Mouse (Mus musculus) hindbrain, postnatal 0 days (tissue): ENCODE measurements around the gene Mfsd11. TPM values are rescaled to one million over a fixed set of nuclear protein-coding genes. Genes with fewer than 3 reads are reported as not detected.
"Not testable (repeated sequence)": the region's sequence is repeated elsewhere in the genome, so short reads cannot be mapped to it uniquely, and the experiment has no call there.

Experiments used
- ATAC-seq: fragments of 200-750 bp; cut with Nextera tagmentation; 2 replicates; pipeline ENCODE4 v1.8.0; 2017; ENCODE audit warnings: mild to moderate bottlenecking, moderate TSS enrichment, moderate library complexity
- DNase-seq: peaks from one replicate; pipeline ENCODE4 v3.0.0-alpha.2; 2015; ENCODE audit warnings: low spot score
- H3K27ac ChIP-seq: fragments of 300-500 bp; sonication (generic); 2 replicates; pipeline ENCODE4 v1.5.1; 2014; ENCODE audit warnings: mild to moderate bottlenecking
- H3K27me3 ChIP-seq: fragments of 300-500 bp; sonication (generic); 2 replicates; pipeline ENCODE4 v1.6.1; 2014; ENCODE audit warnings: low read length, mixed read lengths; ENCODE audit not compliant: insufficient read depth
- H3K36me3 ChIP-seq: fragments of 300-500 bp; sonication (generic); 2 replicates; pipeline ENCODE4 v1.6.1; 2014; ENCODE audit warnings: low read length, mixed read lengths; ENCODE audit not compliant: insufficient read depth
- H3K4me1 ChIP-seq: fragments of 300-500 bp; sonication (generic); 2 replicates; pipeline ENCODE4 v1.6.1; 2014; ENCODE audit warnings: antibody characterized with exemption, low read length, mixed read lengths; ENCODE audit not compliant: insufficient read depth
- H3K4me2 ChIP-seq: fragments of 300-500 bp; sonication (generic); 2 replicates; pipeline ENCODE4 v1.6.1; 2014; ENCODE audit warnings: low read depth, mild to moderate bottlenecking, low read length, moderate library complexity, mixed read lengths
- H3K4me3 ChIP-seq: fragments of 300-500 bp; sonication (generic); 2 replicates; pipeline ENCODE4 v1.5.1; 2014; ENCODE audit warnings: low read length
- H3K9ac ChIP-seq: fragments of 300-500 bp; sonication (generic); replicated peaks from 2 replicates; pipeline ENCODE4 v1.6.1; 2014; ENCODE audit warnings: mild to moderate bottlenecking, low read length, moderate library complexity, mixed read lengths
- H3K9me3 ChIP-seq: fragments of 300-500 bp; sonication (generic); 2 replicates; pipeline ENCODE4 v1.6.1; 2016; ENCODE audit warnings: low read length, mixed read lengths
- CTCF ChIP-seq: IDR thresholded peaks from 2 replicates; pipeline ENCODE4 v1.5.1; 2016; ENCODE audit warnings: antibody characterized with exemption, control low read depth, low read depth
- WGBS: fragments of 180-500 bp; shearing (Covaris S2); extraction: QIAGEN DNeasy Blood & Tissue Kit; methylation state at CpG from one replicate; pipeline ENCODE4 v1.1.7; 2014; 5-methylcytosine and 5-hydroxymethylcytosine counted together
- polyA plus RNA-seq: library from polyadenylated mRNA; unstranded; fragments of >200 nt; fragmentation: Nextera tagmentation; extraction: Ambion mirVana; gene quantifications from 2 replicates; pipeline ENCODE4 v1.2.1, GENCODE M21; 2015
- total RNA-seq: library from RNA; depleted of rRNA; stranded (reverse); fragments of >200 nt; gene quantifications from 2 replicates; pipeline ENCODE4 v1.2.3, GENCODE M21; 2014

Gene Mfsd11
- total and polyA plus RNA-seq, 2 experiments from 2014 or later: 45.6 to 62.8 TPM

GRCm38 (mm10) chr11:116893532-116894442, 41.5 kb downstream of the Mfsd11 start:
- no peaks in the 10 kb centered on the region for H3K36me3 ChIP-seq
- H3K27ac ChIP-seq: no peak overlapping the region
- H3K27me3 ChIP-seq: no peaks in the 10 kb centered on the region
- peak; percentile 54 for DNase-seq
- no peaks in the 10 kb centered on the region for H3K9me3 ChIP-seq
- 64% methylated on average over 19 of the region's 19 CpGs for WGBS
- ATAC-seq: no peak
- H3K9ac ChIP-seq: no peak overlapping the region
- no peak overlapping the region for H3K4me3 ChIP-seq
- no peaks in the 10 kb centered on the region for H3K4me1 ChIP-seq
- TF ChIP-seq CTCF: peak; percentile 17
- no peak overlapping the region for H3K4me2 ChIP-seq

GRCm38 (mm10) chr11:116895402-116895801, 43.2 kb downstream of the Mfsd11 start:
- 49% methylated on average over 3 of the region's 3 CpGs for WGBS
- Histone ChIP-seq H3K36me3 (no peaks in the 10 kb centered on the region), H3K4me1 (no peaks in the 10 kb centered on the region), H3K27ac (no peak overlapping the region), H3K9me3 (no peaks in the 10 kb centered on the region), H3K4me3 (no peak overlapping the region), H3K27me3 (no peaks in the 10 kb centered on the region), H3K9ac (no peak overlapping the region), H3K4me2 (no peak overlapping the region)
- no peak for DNase-seq
- TF ChIP-seq CTCF: no peak
- no peak for ATAC-seq

GRCm38 (mm10) chr11:116899247-116899646, 47.0 kb downstream of the Mfsd11 start:
- no peaks in the 10 kb centered on the region for H3K9me3 ChIP-seq
- no peak overlapping the region for H3K4me2 ChIP-seq
- no peak overlapping the region for H3K9ac ChIP-seq
- no peak overlapping the region for H3K4me3 ChIP-seq
- TF ChIP-seq CTCF: no peak
- no peak for DNase-seq
- H3K27me3 ChIP-seq: no peaks in the 10 kb centered on the region
- no peak for ATAC-seq
- WGBS: 79% methylated on average over 12 of the region's 12 CpGs
- H3K27ac ChIP-seq: no peak overlapping the region
- H3K4me1 ChIP-seq: no peaks in the 10 kb centered on the region
- no peaks in the 10 kb centered on the region for H3K36me3 ChIP-seq

GRCm38 (mm10) chr11:116902588-116902987, 50.3 kb downstream of the Mfsd11 start:
- not testable (repeated sequence) for H3K27me3 ChIP-seq, H3K9me3 ChIP-seq, H3K36me3 ChIP-seq, H3K4me1 ChIP-seq, DNase-seq, ATAC-seq, H3K4me2 ChIP-seq, H3K9ac ChIP-seq, H3K27ac ChIP-seq, H3K4me3 ChIP-seq
- WGBS: 83% methylated on average over 10 of the region's 10 CpGs

DNA sequence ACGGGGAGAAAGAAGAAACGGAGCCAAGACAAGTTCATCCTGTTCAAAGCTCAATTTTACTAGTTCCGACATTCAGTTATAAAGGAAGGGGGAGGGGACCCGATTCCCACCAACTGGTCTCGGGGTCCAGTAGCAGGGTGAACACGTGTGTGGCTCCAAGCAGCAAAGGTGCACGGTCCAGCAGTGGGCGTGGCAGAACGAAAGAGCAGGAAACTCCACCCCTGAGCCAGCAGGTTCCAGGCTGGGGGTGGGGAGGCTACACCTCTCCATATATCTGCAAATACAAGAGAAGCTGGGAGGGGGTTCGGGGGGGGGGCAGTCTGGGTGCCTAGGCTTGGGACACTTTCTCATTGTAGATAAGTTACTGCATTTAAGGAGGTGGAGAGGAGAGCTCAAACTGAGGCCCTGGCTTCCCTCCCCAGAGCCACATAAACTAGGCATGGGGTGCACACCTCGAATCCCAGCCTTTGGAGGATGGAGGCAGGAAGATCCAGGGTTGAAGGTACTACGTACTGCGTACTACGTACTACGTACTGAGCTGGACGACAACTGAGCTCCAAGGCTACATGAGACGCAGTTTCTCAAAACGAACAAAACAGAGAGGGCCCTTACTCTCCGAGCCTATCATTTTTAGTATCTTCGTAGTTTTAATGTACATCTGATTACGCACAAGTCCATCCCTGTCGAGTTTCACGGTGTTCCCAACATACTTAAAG, 53.7 kb downstream of the Mfsd11 start:
- no peaks in the 10 kb centered on the region for H3K9me3 ChIP-seq
- peak overlapping the region; percentile 42 for H3K4me2 ChIP-seq
- ATAC-seq (peak; percentile 27; the same call in 1 of the 2 replicates), DNase-seq (no peak)
- peaks cover 4% of the 10 kb centered on the region; the same call in 1 of the 2 replicates for H3K4me1 ChIP-seq
- H3K9ac ChIP-seq: no peak overlapping the region
- H3K27ac ChIP-seq: no peak overlapping the region
- H3K36me3 ChIP-seq: no peaks in the 10 kb centered on the region
- H3K4me3 ChIP-seq: peak overlapping the region; percentile 8; the same call in 1 of the 2 replicates
- TF ChIP-seq CTCF: no peak
- WGBS: 2% methylated on average over 23 of the region's 23 CpGs
- H3K27me3 ChIP-seq: peaks cover 4% of the 10 kb centered on the region; the same call in 1 of the 2 replicates

GRCm38 (mm10) chr11:116913573-116913972, 61.3 kb downstream of the Mfsd11 start:
- Histone ChIP-seq H3K27me3 (0 out of 2 replicates have a peak, but pooled peaks cover 3% of the 10 kb centered on the region), H3K9me3 (no peaks in the 10 kb centered on the region), H3K27ac (no peak overlapping the region), H3K4me2 (no peak overlapping the region), H3K4me1 (no peaks in the 10 kb centered on the region), H3K4me3 (no peak overlapping the region), H3K9ac (0 out of 2 replicates have a peak overlapping the region, but pooled peaks have one; percentile 13), H3K36me3 (no peaks in the 10 kb centered on the region)
- no peak for DNase-seq
- ATAC-seq: no peak
- 44% methylated on average over 16 of the region's 16 CpGs for WGBS
- TF ChIP-seq CTCF: no peak
